Mouse (Mus musculus): ENCODE measurements around the gene 1810055G02Rik.

The 1810055G02Rik gene

GRCm38 (mm10) chr19:3742716-3743115 is 34.6 kb downstream of the 1810055G02Rik start:
- DNase-seq (ENCODE audit: low spot score in 2 of 2) = no peak

DNA sequence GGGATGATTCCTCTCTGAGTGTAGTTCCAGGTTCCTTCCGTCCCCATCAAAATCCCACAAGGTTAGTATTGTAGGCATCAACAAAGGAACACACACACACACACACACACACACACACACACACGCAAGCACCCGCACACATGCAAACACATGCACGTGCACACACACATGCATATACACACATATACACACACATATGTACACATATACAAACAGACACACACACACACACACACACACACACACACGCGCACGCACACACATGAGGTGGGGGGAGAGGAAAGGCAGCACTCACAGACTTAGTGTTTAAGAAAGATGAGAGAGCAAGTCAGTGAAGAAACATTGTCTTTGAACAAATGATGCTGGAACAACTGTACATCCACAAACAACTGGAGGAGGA is 35.3 kb downstream of the 1810055G02Rik start:
- DNase-seq (ENCODE audit: low spot score in 2 of 2) = no peak

DNA sequence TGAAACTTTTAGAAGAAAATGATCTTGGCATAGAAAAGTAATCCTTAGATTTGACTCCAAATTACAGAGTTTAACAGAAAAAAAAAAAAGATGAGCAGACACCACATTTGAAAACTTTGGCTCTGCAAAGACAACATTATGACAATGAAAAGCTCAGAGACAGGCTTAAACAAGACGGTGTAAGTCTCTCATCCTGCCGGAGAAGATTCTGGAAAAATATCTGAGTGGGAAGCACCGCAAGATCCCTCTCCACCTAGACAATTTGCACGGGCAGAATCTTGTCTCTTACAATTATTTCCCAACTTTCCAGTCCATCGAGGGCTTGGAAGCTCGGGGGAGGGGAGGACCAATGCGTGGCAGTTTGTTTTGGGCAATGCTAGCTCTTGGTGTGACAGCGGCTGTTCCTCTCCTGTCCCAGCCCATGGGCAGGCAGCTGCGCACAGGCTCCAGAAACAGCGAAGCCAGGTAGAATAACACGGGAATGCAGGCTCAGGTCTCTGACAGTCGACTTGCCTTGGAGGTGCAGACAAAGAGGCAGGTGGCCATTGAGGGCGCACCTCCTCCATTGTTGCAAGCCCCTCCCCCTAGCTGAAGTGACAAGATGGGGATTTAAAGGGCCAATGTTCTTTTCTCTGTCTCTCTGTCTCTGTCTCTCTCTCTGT is 35.9 kb downstream of the 1810055G02Rik start:
- peak in 1 of 2 experiments; percentile 42 for DNase-seq (ENCODE audit: low spot score in 2 of 2)

DNA sequence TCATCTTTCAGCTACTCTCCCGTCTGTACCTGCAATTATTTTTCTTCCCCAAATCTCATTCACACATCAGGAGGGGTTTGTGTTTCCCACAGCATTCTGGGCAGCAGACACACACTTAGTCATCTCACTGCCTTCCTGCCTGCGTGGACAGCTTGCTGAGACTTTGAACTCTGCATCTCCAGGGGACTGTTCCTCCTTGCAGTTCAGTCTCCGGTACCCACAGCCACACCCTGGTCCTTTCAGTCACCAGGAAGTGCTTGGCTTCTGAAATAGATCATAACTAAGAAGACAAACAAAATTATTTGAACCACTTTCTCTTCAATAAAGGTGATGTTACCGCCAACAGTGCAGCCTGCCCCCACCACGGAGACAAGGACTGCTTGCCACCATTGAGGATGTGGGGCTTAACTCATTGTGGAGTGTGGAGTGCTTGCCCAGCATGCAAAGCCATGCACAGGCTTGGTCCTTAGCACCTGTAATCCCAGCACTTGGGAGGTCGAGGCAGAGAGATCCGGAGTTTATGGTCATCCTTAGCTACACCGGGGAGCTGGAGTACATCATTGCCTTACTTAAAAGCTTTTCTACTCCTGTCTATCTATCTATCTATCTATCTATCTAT is 44.6 kb downstream of the 1810055G02Rik start:
- DNase-seq (ENCODE audit: low spot score in 2 of 2) = no peak

DNA sequence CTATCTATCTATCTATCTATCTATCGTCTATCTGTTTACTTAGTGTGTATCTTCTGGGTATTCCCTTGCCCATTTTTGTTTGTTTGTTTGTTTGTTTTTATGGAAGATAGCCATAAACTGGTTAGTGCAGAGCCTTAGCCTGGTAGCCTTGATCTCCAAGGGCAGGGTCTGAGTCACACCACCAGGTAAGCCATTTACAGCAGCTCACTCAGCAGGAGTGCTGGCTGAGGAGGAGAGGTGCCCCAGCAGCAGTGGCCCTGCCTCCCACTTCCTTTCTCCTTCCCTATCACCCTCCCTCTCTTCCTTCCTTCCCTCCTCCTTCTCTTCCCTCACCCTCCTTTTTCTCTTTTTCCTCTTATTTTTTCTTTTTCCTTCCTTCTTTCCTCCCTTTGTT is 45.1 kb downstream of the 1810055G02Rik start:
- no peak for DNase-seq (ENCODE audit: low spot score in 2 of 2)

DNA sequence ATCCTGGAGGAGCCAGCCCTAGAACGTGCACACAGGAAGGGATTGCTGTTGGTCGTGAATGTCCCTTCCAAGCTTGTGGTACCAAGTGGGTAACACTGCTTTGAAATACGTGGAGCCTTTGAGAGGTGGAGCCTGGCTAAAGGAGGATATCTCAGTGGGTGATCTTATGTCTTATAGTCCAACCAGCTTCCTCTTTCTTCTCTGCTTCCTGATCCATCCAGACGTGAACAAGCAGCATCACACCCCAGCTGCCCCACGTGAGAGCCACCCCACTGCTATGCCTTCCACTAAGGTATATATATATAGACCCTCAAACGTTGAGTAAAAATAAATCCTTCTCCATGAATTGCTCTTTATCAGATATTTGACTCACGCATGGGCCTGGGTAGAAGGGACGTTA is 45.6 kb downstream of the 1810055G02Rik start:
- DNase-seq (ENCODE audit: low spot score in 2 of 2) = no peak

DNA sequence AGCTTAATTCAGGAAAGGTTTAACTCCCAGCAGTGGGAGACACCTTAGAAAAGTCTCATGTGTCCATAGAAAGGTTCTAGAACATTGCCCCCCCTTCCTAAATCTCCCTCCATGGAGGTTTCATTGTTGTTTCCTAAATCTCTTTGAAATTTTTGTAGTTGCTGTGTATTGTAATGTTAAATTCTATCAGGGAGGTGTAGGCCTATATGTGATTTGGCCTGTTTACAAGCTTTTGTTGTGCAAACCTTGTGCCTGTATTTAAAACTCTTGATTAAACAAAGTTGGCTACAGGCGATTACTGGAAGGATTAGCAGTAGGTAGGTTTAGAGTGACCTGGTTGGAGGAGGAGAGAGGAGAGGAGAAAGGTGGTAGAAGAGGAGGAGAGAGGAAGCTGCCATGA is 49.8 kb downstream of the 1810055G02Rik start:
- no peak for DNase-seq (ENCODE audit: low spot score in 2 of 2)

DNA sequence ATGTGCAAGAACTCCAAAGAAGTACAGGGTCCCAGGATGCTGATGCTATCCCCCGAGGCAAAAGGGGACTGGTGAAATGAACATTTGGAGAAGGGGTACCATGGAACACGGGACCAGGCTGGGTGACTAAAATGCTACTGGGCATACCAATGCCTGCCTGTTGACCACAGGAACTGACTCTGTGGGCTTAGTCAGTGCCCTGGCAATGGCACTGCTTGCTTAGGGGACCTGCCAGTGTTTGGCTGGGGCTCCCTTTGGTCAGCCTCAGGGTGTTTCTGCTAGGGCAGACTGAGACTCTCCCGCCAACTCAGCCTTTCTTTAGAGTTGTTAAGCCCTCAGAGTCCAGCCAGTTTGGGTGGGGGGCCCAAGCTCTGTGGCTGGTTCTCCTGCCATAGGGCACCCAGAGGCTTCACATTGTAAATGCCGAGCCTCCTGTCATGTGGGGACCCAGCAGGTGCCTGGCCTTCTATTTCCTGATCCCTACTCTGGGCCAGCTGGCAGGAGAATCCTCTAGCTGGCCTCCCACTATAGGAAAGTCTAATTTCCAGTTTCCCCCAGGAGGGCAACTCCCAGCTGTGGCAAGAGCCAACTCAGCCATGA is 57.2 kb downstream of the 1810055G02Rik start:
- no peak for DNase-seq (ENCODE audit: low spot score in 2 of 2)

GRCm38 (mm10) chr19:3766378-3766777 is 58.3 kb downstream of the 1810055G02Rik start:
- no peak for DNase-seq (ENCODE audit: low spot score in 2 of 2)

- DNase-seq (ENCODE audit: low spot score in 2 of 2) = peak in 1 of 2 experiments; percentile 67
These were observed 59.2 kb downstream of the 1810055G02Rik start, which contains the start of gene Kmt5b for GRCm38 (mm10) chr19:3767276-3767780. TSS of gene Kmt5b (plus strand) at chr19:3767421.
